Mouse (Mus musculus) lung, adult 2 months (tissue): ENCODE measurements around the gene Zbtb16.

Experiments
- CTCF ChIP-seq: fragments of 200-500 bp; IDR thresholded peaks from 2 replicates; pipeline ENCODE4 v1.5.1; 2011; ENCODE audit warnings: mild to moderate bottlenecking, low read length, control low read depth; ENCODE audit not compliant: insufficient read depth
- POLR2A ChIP-seq: fragments of 200-500 bp; IDR thresholded peaks from 2 replicates; pipeline ENCODE4 v1.6.1; 2011; ENCODE audit warnings: low read depth, mild to moderate bottlenecking, control low read depth, low read length, borderline replicate concordance; ENCODE audit errors: extremely low read depth

- TF ChIP-seq POLR2A (no peak), CTCF (no peak)
Measured at GRCm38 (mm10) chr9:48857944-48858343, 21.9 kb upstream of the Zbtb16 start.
